Mouse (Mus musculus): ENCODE data around the gene Casp3. TPM values are rescaled to one million over a fixed set of nuclear protein-coding genes. Genes with fewer than 3 reads are reported as not detected.
"Not testable (repeated sequence)": the region's sequence is repeated elsewhere in the genome, so short reads cannot be mapped to it uniquely, and the experiment has no call there.

Gene Casp3
- 10 to 100 TPM; 35.6 to 37.9 TPM for total RNA-seq (2021)

DNA sequence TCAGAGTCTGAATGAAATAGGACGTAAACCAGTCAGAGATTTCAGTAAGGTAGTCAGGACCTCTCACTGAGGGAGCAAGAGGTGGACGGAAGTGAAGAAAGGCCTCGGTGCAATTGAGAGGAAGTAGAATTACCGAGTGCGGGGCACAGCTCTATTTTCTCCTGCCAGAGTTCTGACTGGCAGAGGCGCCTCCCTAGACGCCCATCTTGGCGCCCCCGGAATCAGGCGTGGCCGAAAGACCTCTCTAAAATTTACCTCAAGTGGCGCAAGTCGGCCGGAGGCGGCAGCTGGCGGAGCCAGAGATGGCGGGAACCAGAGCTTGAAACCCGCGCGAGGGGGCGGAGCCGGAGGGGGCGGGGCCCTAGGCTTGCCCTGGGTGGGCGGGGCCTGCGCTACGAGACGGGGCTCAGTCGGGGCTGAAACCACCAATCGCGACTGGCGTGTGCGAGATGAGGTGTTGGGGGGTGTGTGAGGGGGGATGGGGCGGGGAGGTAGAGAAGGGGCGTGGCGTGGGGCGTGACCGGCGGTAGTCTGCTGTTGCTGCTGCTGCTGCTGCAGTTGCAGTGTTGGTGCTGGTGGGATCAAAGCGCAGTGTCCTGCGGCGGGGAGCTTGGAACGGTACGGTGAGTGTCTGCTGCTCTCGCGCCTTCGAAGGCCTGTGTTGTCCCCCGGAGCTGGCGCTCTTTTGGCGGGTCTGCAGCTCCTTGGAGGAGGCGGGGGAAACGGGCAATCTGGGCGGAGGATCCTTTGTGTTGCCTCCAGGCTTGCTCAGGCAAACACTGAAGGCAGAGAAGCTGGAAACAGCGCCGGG lies at the start of gene Casp3, which contains the start of gene Primpol:
Casp3 (plus strand) TSS at position 413 of the 811 bp plus-strand sequence.
Primpol (minus strand) TSS at position 334 of the 811 bp plus-strand sequence.
- DNase-seq: peak; percentile 98

DNA sequence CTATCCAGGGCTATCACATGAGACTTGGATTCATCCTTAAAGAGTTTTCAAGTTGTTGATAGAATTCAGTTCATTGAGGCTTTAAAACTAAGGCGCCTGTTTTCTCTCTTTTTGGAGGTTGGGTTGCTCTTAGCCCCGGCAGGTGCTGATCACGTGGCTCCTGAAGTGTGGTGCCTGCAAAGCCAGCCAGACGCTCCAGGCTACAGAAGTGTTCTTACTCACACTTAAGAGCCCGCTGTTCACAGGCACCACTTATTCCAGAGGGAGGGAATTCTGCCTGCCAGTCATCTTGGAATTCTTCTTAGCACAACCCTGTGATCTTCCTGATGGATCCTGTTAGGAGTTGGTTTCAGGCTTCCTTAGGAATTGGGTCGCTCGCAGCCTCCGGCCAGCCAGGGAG lies 49.1 kb upstream of the Casp3 start:
- DNase-seq: no peak

DNA sequence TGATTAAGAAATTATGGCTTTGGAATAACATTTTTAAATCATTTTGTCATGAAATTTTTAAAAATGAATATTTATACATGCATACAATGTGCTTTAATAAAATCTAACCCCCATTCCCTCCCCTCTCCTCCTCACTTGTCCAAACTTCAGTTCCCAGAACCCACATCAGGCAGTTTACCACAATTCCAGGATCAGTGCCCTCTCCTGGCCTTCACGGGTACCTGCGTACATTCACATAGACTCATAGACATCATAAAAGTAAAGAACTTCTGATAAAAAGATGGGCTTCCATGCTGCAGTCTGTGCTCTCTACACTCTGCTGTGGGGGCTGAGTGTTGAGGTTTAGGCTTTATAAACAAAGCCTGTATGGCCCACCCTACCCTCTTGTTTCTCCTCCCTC lies 48.1 kb upstream of the Casp3 start:
- no peak for DNase-seq

DNA sequence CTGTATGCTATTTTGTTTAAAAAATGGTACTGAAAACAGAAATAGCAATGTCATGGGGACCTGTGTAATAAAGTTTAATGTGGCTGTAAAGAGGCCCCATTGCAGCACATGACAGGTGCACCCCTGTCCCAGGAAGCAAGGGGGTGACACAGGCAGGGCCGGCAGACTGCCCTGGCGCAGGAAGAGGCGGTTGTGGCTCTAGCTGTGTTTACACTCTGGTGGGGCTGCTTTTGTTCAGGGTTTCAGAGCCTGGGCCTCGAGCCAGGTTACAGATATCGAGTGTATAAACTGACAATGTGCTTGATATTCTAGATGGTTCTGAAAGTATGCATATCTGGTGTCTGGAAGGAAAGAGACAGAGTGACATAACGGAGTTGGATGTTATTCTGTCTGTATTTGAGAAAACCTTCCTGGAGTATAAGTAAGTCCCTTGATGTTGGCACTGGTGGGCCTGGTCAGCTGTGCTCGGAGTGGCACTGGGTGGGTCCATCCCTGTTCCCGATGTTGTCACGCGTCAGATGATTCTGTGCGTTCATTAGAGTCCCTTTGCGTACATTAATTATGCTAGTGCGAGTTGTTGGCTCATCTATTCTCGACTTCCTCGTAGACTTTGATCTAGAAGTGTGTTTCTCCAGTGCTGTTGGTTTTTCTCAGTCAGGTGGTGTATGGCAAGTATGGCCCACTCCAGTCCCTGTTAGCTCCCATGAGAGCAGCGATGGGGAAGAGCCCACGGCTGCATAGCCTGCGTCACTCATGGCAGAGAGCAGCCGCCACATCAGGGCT lies 47.2 kb upstream of the Casp3 start:
- peak; percentile 17 for DNase-seq

DNA sequence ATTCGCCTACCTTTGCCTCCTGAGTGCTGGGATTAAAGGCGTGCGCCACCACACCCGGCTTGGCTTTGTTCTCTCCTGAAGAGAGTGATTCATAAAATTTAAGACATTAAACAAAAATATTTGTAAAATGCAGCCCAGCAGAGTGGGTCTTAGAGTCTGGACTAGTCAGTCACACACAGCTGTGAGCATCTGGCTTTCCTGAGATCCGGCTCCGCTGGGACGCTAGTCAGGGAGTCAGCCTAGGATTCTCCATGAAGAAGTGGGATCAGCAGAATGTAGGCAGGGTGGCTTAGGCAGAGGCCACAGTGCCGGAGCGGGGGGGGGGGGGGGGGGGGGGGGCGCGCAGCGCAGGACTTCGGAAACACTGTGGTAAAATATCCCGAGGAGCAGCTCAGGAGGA lies 46.4 kb upstream of the Casp3 start:
- DNase-seq: peak; percentile 22

DNA sequence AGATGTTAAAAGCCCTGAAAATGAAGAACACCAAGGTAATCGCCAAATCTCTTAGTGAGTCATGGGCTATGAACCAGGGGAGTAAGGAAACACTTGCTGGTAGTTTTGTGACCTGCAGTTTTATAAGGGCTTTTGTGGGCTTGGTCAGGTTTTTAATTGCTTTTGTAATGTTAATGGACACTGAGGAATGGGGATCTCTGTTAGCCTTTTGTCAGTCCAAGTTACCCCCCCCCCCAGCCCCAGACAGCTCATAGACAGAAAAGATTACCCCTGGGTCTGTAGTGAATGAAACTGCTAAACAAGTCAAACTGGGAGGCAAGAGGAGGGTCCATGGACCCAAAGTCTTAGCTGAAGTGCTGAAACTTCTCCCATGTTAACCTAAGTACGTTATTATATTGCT lies 43.6 kb upstream of the Casp3 start:
- no peak for DNase-seq

DNA sequence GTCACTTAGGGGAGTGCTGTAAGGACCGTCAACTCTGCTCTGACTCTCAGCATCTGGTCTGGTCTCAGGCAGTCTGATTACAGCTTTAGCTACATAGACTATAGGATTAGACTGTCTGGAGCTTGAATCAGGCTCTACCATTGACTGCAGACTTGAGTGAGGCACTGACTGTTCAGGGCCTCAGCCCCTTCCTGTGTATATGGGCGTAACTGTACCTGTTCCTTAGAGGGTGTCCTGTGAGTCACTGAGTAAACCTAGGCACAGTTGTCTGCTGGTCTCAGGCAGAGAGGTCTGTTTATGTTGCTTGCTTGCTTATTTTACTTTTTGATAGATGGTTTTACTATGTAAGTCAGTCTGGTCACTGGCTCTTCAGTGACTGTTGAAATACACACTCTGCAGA lies 43.1 kb upstream of the Casp3 start:
- no peak for DNase-seq

DNA sequence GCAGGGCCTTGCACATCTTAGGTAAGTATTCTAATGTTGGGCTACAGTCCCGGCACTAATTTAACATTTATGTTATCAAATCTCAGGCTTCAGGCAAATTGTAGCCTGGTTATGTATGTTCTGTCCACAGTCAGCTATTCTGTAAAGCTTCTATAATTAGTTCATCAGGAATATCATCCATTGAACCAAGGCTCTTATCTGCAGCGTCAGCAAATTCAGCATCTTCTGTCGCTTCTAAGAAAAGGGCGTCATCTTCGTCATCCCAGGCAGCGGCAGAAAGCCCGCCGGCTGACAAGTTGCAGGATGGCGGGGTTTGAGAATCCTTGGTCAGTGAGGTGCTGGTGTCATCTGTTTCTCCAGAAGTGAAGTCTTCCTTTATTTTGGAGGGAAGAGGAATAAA lies 38.3 kb upstream of the Casp3 start:
- no peak for DNase-seq

DNA sequence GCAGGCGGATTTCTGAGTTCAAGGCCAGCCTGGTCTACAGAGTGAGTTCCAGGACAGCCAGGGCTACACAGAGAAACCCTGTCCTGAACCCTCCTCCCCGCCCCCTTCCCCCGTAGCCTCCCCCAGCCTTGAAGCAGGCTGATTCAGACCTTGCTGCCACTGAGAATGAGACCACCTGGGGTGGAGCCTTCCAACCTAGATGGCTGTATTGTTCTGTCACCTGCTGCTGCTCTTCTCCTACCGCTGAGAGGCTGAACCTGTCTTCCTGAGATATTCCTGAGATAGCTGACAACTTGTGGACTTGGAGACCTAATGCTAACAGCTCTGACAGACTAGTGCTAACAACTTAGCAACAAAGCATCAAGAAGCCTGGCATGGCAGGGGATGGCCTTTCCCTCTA lies 32.8 kb upstream of the Casp3 start:
- DNase-seq: not testable (repeated sequence)

DNA sequence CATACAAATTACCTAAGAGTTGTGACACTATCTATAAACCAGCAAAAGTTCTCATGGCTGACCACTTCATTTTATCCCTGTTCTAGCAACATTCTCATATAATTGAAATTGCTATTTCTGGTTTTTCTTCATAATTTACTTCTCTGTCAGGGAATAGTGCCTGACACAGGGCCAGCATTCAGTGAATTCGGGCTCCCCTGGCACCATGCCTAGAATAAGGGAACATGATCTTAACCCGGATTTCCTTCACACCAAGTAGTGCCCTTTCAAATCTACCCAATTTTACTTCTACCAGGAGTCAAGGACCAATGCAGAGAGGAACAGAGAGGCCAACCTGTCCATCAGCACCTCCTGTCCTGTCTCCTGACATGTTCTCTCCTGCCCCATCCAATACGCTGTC lies 31.5 kb upstream of the Casp3 start:
- no peak for DNase-seq

DNA sequence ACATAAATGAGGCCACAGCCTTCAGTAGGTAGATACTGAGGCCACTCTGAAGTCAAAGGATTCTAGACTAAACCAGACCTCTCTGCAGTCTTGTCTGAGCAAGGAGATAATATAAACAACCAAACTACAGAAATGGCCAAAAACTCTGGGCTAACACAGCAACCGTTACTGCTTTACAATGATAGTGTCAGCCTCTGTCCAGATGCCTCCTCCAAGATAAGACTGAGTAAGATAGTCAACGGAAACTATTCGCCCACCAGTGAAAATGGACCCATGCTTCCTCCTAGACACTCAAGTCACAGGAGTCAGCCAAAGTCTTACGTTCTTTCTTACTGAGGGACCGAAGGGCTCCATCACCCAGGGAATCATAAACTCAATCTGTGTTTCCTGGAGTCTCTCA lies 29.2 kb upstream of the Casp3 start:
- no peak for DNase-seq

DNA sequence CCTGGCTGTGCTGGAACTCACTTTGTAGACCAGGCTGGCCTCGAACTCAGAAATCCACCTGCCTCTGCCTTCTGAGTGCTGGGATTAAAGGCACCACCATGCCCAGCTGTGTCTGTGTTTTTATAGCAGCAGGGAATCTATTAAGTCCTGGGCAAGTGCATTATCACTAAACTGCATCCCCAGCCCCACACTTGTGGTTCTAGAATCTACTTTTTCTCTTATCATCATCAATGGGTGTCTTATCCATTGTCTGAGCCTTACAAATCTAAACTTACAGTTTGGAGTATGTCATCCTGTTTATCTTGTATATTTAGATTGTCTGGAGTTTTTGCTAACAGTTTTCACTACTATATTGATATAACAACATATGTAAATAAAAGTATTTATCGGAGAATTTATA lies 28.4 kb upstream of the Casp3 start:
- no peak for DNase-seq

DNA sequence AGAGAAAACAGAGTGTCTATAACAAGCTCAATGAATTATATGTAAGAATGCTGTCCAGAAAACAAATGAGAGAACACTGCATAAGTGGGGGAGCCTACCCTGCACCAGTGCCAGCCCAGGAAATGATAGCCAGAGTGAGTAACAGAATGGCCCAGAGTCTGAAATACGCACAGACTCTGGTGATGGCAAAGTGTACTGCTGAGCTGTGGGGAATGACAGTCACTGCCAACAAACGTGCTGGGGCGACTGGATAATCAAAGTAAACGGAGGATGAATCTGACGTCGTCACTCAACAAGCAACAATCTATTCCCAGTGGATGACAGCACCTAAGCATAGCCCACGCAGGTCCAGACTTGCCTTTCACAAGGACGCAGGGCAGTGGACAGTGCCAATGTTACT lies 24.0 kb upstream of the Casp3 start:
- DNase-seq: no peak

DNA sequence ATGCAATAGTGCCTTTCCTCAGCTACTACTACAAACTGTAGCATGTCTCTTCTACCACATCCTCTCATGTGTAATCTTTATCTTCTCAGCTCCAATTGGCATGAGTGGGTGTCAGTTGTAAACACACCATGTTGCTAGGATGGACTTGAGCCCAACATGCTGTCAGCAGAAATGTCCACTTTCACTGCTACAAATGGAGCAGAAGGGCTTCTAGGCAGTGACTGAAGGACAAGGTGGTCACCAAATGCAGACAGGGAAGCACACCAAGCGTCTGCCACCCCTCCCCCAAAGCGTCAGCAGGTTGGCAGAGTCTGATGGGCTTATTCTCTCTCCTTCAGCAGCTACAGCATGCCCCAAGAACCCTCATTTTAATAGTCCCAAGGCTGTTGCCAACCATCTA lies 23.3 kb upstream of the Casp3 start:
- peak; percentile 49 for DNase-seq

DNA sequence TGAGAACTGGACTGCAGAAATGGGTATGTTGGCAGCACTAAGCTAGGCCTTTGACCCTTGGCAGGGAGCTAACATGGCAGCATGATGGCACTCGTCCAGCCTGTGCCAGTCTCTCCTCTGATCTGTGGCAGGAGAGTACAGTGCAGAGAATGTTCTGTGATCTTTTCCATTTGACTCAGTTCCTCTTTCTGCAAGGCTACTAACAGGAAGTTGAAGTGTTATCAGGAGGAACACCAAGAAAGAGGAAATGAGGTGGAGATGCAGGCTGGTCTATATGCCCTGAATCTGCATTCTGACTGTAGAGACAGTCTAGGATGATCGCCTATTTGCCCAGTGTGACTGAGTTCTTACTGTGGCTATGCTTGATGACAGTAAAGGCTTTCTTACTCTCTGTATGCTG lies 21.5 kb upstream of the Casp3 start:
- no peak for DNase-seq

DNA sequence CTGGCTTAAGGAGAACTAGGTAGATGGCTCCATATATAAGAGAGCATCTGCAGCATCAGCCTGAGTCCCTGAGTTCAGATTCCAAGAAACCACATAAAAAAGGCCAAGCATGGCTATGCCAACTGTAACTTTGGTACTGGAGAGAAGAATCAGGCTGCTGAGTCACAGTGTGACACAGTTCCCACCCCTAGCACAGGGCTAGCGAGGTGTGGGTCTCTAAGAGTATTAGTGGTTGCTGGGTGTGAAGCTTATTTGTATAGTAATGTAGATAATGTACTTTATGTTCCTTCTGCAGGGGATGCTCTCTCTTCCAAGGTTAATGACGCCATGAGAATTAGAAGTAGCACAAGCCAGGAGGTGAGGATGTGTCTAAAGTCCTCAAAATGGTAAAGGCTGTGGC lies 20.6 kb upstream of the Casp3 start:
- DNase-seq: no peak

DNA sequence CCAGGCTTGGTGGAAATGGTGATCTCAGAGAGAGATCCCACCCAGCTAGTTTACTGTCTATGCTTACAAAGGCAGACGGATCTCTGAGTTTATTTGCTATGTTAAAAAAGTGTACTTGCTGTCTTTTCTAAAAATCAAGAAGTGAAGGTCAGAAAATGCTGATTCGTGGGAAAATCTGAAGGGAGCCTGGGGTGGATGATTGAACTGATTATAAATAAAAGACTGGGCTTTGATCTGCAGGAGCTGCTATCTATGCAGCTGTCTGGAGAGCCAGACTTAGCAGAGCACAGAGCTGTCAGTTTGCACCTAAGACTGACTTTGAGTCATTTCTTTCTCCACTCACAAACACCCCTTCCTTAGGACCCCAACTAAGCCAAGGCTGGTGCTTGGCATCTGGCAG lies 19.7 kb upstream of the Casp3 start:
- no peak for DNase-seq

DNA sequence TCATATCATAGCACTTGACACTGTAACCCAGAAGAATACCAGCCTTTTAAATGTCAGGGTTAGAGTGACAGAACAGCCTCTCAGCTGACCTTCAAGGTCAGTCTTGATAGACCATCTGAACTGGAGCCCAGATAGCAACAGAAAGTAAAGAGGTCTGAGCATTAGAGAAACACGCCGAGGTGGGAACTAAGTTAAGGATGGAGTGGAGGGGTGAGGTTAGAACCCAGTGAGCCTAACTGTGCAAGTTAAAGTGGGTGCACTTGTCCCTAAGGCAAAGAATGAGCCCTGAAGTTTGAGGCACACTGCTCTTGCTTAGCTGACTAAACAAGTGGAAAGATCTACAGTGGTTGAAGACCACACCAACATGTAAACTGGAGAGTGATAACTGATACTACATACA lies 19.0 kb upstream of the Casp3 start:
- no peak for DNase-seq

DNA sequence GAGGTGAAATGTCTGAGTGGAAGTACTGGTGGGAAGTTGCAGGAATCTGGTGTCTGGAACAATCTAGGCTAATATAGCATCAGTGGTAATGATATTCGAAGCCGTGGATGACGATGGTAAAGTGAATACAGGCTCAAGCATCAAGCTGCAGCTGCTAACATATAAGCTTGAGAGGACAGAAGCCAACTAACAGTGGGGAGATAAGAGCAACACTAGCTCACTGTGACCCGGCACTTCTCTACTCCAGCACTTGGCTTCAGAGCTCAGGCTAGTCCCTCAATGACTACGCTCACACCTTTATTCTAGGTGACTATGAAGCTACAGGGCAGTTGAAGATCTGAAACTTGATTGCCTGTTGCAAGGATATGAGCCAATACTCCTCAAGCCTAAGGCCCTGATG lies 18.3 kb upstream of the Casp3 start:
- DNase-seq: no peak

DNA sequence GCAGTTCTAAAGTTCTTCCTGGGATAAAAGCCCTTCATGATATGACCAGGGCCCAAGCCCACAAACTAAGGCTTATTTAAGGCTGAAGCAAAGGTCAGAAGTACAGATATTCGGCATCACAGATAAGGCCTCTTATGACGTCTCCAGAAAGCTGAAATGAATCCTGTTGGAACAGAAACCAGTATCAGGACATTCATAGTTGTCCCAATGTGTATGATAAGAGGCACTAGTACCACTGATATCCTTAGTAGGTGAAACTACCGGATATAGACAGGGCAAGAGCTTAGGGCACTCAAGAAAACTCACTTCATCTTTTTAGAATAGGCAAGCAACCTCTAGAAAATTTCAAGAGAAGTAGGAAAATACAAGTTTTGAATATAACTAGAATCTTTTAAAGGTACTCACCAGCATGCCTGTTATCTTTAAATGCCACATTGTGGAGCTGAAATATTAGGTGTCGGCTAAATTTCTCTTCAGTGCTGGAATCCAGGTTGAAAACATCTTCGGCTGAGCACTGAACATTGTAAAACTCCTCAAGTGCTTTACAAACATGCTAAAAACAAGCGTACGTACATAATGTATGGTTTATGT lies 17.7 kb upstream of the Casp3 start:
- DNase-seq: no peak

DNA sequence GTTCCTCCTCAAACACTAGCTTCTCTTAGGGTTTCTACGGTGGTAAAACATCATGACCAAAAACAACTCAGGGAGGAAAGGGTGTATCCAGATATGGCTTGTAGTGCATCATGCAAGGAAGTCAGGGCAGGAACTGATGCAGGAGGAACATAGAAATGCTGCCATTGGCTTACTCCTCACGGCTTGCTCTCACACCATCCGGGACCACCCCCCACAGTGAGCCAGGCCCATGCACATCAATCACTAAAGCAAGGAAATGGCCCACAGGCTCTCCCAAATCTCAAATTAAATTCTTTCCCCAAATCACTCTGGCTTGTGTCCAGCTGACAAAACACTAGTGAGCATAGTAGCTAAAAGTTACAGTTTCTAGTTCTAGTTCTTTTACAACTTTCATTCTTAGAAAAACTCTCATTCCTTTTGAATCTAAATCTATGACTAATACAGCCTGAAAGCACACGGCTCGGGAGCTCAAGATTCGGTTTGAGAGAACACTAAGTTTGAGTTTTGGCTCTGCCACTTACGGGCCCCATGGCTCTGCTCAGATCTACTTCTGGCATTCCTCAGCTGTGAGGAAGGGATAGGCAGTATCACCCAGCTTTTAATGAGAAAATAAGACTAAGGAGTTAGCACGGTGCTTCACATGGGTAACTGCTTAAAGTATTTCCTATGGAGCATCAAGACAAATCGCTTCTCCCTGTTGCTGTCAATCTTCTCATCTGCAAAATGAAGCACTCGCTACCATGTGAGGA lies 16.0 kb upstream of the Casp3 start:
- DNase-seq: no peak

DNA sequence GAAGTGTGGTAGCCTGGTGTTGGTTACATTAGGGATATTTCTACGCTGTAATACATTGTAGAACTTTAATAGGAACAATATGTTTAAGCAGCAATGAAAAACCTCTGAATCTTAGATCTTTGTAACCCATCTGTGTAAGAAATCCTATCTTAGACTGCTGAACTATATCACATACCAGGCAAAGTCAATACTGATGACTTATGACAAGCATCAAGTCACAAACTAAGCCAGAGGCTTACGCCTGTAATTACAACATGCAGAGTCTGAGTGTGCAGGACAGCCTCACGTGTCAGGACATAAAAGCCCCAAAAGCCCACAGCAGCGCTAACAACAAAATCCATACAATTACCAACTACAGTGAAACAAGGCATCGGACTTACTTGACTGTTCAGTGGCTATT lies 13.5 kb upstream of the Casp3 start:
- no peak for DNase-seq

DNA sequence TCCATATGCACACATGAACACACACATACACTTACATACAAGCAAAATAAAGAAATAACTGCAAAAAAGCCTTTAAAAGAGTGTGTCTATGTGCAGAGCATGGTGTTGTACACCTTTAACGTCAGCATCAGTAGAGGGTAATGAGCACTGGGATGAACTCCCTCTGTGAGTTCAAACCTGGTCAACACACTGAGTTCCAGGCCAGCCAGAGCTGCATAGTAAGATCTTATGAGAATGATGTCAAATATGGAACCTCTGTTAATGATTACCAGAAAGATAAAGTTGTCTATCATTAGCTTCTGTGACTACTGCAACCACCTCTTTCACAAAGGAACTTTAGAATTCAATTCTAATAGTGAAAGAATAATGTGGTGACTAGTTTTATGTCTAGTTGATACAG lies 10.2 kb upstream of the Casp3 start:
- no peak for DNase-seq
